Mouse (Mus musculus) macrophage (primary cell): Measurements from ENCODE around the gene Mia3. TPM values are rescaled to one million over a fixed set of nuclear protein-coding genes. Genes with fewer than 3 reads are reported as not detected.
"Not testable (repeated sequence)": the region's sequence is repeated elsewhere in the genome, so short reads cannot be mapped to it uniquely, and the experiment has no call there.

Source experiments
- H3K27ac ChIP-seq: fragments of 350-480 bp; formaldehyde crosslinking; 2 replicates; pipeline ENCODE4 v1.9.0; 2021
- H3K36me3 ChIP-seq: fragments of 350-480 bp; formaldehyde crosslinking; 2 replicates; pipeline ENCODE4 v1.9.0; 2021; ENCODE audit errors: inconsistent target
- H3K4me3 ChIP-seq: fragments of 350-480 bp; formaldehyde crosslinking; 2 replicates; pipeline ENCODE4 v1.9.0; 2021; ENCODE audit errors: inconsistent target
- H3K79me2 ChIP-seq: fragments of 350-480 bp; formaldehyde crosslinking; 2 replicates; pipeline ENCODE4 v1.9.0; 2021; ENCODE audit errors: inconsistent target
- WGBS: methylation state at CpG from one replicate; pipeline ENCODE4 v1.1.7; 2026; ENCODE audit warnings: inconsistent platforms; ENCODE audit not compliant: missing documents; 5-methylcytosine and 5-hydroxymethylcytosine counted together
- polyA plus RNA-seq: library from polyadenylated mRNA; stranded (reverse); fragments of 250-400 nt; gene quantifications from 3 replicates; pipeline ENCODE4 v1.2.4, GENCODE M21; 2018; ENCODE audit warnings: inconsistent platforms

Gene Mia3
- polyA plus RNA-seq, 1 experiment from 2014 or later: 130 TPM

DNA sequence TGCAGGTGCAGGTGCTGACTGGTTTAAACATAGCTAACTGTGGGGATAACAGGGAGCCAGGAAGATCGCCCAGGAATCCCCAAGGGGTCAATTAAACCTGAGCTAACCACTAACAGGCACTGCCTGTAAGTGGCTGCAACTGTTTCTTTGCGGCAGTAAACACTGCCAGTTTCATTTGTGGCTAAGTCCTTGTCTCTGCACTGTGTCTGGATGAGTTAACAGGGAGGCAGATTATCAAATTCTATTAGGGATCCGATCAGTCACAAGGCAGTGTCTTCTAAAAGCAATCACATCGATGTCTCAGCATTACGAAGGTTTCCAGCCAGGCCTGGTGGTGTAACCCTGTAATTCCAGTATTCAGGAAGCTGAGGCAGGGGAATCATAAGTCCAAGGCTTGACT is 3.0 kb downstream of the Mia3 start:
- peaks cover 25% of the 10 kb centered on the region for H3K79me2 ChIP-seq
- H3K36me3 ChIP-seq: peaks cover 12% of the 10 kb centered on the region; the same call in 1 of the 2 replicates
- H3K4me3 ChIP-seq: no peak overlapping the region
- 95% methylated on average over 5 of the region's 5 CpGs for WGBS
- H3K27ac ChIP-seq: no peak overlapping the region

DNA sequence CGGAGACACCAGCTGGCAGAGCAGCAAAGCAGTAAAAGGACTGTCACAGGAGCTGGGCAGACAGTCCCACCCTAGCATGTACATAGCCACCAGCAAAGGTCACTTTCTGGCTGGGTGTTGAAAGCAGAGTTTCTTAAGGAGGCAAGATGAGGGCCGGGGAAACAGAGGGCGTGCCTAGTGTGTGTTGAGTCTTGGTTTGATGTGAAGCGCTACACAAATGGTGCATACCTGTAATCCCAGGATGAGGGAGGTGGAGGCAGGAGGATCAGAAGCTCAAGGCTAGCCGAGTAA is 5.8 kb downstream of the Mia3 start:
- peaks cover 21% of the 10 kb centered on the region for H3K79me2 ChIP-seq
- H3K4me3 ChIP-seq: no peak overlapping the region
- peaks cover 32% of the 10 kb centered on the region; the same call in 1 of the 2 replicates for H3K36me3 ChIP-seq
- H3K27ac ChIP-seq: no peak overlapping the region
- 92% methylated on average over 4 of the region's 5 CpGs for WGBS

DNA sequence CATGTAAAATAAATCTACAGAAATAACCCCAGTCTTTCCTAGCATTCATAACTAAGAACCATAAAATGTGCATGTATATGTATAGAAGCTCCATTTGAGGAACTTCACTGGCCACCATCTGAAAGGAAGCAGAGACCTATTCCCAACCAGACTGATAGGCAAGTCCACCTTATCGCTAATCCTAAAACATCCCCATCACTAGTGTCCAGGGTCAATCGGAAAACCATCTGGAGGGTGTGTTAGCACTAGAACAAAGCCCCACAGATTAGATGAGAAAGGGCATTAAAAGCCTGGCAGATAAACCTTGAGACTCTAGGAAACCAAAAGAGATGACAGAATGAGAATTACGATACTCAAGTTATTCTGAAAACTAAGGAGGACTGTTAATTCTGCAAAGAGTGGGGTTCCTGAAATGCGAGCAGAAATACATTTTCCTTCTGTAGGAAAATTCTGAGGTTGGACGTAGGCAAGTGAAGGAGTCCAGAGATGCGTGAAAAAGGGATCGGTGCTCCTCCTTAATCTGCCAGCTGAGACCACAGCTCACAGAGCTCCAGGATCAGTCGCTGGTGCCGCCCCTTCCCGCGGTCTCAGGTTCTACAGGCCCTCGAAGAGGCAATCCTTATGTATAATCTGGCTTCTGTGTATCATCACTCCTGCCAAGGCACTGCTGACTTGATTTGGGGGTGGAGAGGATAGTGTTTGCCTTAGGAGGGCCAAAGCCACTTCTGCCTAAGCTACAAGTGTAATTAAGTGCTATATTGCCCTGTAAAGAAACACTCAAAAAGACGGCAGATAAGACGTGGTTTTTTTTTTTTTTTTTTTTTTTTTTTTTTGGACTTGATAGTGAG is 6.4 kb downstream of the Mia3 start:
- WGBS: 92% methylated on average over 14 of the region's 14 CpGs
- Histone ChIP-seq H3K27ac (no peak overlapping the region), H3K4me3 (no peak overlapping the region), H3K36me3 (peaks cover 38% of the 10 kb centered on the region; the same call in 1 of the 2 replicates), H3K79me2 (peaks cover 16% of the 10 kb centered on the region)

DNA sequence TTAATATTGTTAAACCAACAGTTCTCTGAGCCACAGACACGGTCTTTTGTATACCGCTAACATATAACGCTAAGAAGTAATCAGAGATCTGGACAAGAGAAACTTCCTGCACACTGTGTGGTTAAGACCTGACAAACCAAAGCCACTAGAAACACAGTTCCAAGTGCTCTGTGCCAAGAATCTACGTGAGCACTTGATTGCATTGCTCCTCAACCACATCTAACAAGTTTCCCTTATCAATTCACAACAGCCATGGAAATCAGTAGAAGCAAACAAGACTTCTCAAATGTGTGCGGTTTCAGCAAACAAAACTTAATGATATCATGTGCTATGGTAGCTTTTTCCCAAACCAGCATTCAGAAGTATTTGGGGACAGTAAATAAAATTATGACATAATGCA is 7.1 kb downstream of the Mia3 start:
- WGBS: 63% methylated on average over 5 of the region's 5 CpGs
- Histone ChIP-seq H3K27ac (no peak overlapping the region), H3K4me3 (no peak overlapping the region), H3K79me2 (peaks cover 9% of the 10 kb centered on the region; the same call in 1 of the 2 replicates), H3K36me3 (peaks cover 45% of the 10 kb centered on the region; the same call in 1 of the 2 replicates)

DNA sequence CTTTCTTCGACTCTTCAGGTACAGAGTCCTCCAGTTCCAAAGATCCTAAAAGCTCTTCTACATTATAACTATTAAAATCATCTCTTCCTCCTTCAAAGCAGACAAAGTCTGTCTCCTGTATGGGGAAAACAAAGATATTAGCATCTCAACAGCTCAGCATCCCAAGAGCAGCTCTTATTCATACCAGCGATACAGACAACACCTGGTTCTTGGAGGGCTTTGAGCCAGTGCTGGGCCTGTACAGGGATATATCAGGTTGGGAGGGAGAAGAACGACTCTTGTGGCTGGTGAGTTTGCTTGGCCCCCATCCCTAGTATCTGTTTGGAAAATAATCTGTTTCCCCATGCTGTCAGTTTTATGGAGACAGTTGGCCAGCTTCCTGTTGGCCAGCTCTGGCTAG is 10.5 kb downstream of the Mia3 start:
- Histone ChIP-seq H3K36me3 (peaks cover 40% of the 10 kb centered on the region; the same call in 1 of the 2 replicates), H3K4me3 (no peak overlapping the region)
- WGBS: 95% methylated on average over 3 of the region's 3 CpGs

DNA sequence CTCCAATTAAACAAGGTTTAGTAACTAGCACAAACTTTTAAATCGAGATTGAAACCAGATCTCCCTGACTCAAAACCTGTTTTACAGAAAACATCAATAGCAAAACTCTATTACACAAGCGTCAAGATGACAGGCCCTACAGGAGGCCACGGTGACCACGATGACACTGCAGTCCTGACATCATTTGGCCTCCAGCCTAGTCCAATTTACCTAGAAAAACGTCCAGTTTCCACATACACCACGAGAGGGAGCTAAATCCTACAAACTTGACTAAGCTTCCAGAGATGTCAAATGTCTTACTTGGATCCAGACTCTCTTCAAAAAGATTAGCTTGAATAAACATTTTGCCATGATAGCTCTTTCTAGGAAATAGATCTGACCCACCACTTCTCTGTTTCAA is 19.5 kb downstream of the Mia3 start:
- H3K4me3 ChIP-seq: no peak overlapping the region
- peaks cover 25% of the 10 kb centered on the region for H3K79me2 ChIP-seq
- peaks cover 15% of the 10 kb centered on the region for H3K36me3 ChIP-seq
- WGBS: 2% methylated on average over 6 of the region's 6 CpGs
- H3K27ac ChIP-seq: no peak overlapping the region

More for the DNA sequence above, 10.5 kb downstream of the Mia3 start:
- H3K79me2 ChIP-seq: no peaks in the 10 kb centered on the region
- H3K27ac ChIP-seq: no peak overlapping the region

DNA sequence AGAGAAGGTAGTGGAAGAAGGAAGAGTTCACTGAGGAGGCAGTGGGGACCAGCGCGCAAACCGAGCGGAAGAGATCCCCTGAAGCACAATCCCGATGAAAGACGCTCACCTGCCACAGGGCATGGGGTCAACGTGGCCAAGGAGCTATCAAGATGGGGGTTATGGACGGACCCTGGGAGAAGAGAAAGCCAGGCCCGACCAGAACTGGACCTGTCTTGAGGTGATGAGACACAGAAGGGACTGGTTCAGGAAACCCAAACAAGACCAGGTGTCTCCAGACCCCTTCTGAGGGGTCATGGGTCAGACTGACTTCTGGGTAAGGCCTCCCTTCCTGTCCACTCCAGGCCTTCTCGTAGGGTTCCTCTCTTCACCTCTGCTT is 23.5 kb downstream of the Mia3 start:
- Histone ChIP-seq H3K79me2 (peaks cover 41% of the 10 kb centered on the region), H3K36me3 (peaks cover 21% of the 10 kb centered on the region), H3K27ac (peak overlapping the region; percentile 60), H3K4me3 (peak overlapping the region; percentile 92)
- 9% methylated on average over 10 of the region's 10 CpGs for WGBS

DNA sequence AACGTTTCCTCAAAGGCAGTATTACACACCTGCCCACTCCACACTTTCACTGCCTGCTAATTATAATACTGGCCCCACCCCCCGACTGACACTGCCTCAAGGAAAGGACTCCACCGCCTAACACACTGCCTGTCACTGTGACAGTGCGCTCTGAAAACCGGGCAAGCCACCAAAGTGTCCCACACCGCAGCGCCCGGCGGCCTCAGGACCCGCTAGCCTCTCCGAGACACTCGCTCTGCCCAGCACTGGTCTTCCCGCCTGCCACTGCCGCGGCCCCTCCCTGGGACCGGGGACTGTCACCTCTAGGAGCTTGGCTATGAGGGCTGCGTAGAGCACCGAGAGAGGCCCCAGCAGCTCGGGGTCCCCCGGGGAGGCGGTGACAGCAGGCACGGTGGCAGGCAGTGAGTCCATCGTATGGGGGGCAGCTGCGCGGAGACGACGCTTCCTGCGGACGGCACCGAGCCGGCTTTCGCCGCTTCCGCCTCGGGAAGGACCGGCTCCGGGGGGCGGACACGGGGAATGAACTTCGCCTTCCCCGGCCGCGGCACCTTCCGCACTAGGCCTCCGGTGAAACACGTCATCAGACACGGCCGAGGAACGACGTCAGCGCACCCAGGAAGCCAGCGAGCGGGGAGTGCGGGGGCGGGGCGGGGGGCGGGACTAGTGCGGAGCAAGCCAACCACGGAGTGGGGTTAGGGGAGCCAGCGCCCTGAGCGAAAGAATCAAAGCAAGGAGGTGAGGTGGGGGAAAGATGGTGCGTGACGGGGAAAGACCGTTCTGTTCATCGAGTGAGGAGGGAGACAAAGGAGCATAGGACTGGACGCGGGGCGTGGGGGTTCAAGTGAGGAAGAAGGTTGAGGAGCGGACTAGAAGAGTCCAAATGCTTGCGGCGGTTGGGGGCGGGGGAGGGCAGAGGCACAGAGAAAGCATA is 24.2 kb downstream of the Mia3 start:
- Histone ChIP-seq H3K36me3 (peaks cover 19% of the 10 kb centered on the region), H3K27ac (peak overlapping the region; percentile 60), H3K4me3 (peak overlapping the region; percentile 92), H3K79me2 (peaks cover 41% of the 10 kb centered on the region)
- under 1% methylated on average over 72 of the region's 72 CpGs for WGBS

DNA sequence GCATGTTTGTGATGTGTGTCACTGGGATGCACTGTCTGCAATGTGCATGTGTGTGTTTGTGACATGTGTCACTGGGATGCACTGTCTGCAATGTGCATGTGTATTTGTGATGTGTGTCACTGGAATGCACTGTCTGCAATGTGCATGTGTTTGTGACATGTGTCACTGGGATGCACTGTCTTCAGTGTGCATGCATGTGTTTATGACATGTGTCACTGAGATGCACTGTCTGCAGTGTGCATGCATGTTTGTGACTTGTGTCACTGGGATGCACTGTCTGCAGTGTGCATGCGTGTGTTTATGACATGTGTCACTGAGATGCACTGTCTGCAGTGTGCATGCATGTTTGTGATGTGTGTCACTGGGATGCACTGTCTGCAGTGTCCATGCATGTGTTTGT is 26.5 kb downstream of the Mia3 start:
- not testable (repeated sequence) for H3K27ac ChIP-seq, H3K4me3 ChIP-seq
- Histone ChIP-seq H3K36me3 (peaks cover 35% of the 10 kb centered on the region), H3K79me2 (peaks cover 41% of the 10 kb centered on the region)
- WGBS: 100% methylated on average over 1 of the region's 1 CpGs

DNA sequence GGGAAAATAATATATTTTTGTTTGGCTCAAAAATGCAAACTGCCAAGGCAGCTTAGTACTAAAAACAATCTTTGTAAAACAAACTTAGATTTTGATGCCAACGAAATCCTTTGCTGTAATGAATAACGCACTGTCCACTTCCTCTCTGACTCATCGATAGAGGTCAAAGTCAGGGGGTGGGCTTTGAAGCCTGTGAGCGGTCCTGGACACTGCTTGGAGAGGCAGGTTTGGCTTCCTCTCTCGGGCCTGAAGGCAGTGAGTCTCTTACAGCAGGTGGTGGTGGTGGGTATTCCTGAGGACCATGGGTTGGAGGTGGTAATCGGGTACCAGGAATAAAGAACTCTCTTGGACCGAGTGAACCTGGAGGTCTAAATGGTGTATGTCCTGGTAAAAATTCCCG is 42.2 kb downstream of the Mia3 start:
- Histone ChIP-seq H3K79me2 (no peaks in the 10 kb centered on the region), H3K4me3 (no peak overlapping the region), H3K36me3 (peaks cover 82% of the 10 kb centered on the region), H3K27ac (no peak overlapping the region)
- WGBS: 64% methylated on average over 8 of the region's 8 CpGs

DNA sequence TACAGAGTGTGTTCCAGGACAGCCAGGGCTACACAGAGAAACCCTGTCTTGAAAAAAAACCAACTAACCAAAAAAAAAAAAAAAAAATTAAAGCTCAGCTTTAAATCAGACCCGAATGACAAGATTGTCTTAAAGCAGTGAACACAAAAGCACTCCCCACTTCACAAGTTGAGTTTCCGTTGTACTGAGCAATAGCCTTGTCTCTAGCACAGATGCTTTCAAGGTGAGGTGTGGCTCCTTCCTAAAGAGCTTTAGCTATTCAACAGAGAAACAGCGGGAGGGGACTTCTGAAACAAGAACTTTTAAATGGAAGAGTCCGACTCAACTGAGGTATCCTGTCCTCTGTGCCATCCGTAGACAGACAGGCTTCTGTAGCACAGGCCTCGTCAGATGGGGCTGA is 44.9 kb downstream of the Mia3 start:
- Histone ChIP-seq H3K79me2 (no peaks in the 10 kb centered on the region), H3K36me3 (peaks cover 58% of the 10 kb centered on the region), H3K4me3 (no peak overlapping the region), H3K27ac (no peak overlapping the region)
- 94% methylated on average over 6 of the region's 6 CpGs for WGBS

DNA sequence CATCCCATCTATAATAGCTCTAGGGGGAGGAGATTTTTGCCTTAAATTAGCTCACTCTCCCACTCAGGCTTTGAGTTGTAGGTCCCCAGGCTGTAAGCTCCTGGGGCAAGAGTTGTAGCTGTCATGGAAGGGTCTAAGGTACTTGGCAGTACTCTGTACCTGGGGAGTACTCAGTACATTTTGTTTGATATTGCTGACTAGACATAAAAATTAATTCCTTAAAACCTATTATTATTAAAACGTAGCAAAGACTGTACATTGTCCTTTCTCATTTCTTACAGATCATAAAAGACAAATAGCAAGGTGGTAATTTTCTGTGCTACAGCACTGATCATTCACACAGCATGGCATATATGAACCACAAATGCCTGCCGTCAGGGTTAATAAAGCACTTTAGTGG is 45.4 kb downstream of the Mia3 start:
- H3K27ac ChIP-seq: no peak overlapping the region
- no peaks in the 10 kb centered on the region for H3K79me2 ChIP-seq
- 96% methylated on average over 2 of the region's 2 CpGs for WGBS
- H3K36me3 ChIP-seq: peaks cover 53% of the 10 kb centered on the region
- H3K4me3 ChIP-seq: no peak overlapping the region

DNA sequence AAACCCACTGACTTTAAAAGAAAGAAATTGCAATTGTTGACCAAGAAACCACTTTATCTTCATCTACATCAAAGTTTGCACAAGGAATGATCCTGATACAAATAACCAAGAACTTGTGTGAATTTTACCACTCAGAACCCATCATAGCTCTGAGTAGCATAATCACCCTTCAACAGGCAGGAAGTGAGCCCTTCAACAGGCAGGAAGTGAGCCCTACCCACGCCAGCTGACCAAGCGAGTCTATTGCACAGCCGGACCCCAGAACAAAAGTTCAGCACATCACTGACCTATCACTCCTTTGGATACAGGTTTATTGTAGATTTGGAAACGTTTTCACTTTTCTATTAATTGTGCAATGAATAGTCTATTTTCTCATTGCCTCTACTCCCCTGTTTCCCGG is 46.9 kb downstream of the Mia3 start:
- not testable (repeated sequence) for H3K79me2 ChIP-seq, H3K4me3 ChIP-seq, H3K27ac ChIP-seq
- peaks cover 40% of the 10 kb centered on the region for H3K36me3 ChIP-seq
- WGBS: 57% methylated on average over 2 of the region's 5 CpGs

DNA sequence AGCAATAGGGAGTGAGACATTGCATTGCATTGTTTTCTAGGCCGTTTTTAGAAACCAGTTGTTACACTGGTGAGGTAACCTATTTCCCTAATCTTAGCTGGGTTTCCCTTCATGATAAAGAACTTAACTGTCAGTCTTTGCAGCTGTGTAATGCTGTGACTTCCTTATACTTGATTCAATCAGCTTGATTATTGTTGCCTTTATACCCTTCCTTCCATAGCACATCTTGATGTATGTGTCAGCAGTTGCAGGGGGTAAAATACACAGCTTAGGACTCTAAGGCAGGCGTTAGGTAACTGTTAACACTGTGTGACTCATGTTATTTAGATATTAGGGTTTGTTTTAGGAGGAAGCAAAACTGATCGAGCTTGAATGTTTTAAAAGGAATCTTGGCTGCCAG is 48.6 kb downstream of the Mia3 start:
- peaks cover 40% of the 10 kb centered on the region for H3K36me3 ChIP-seq
- no peaks in the 10 kb centered on the region for H3K79me2 ChIP-seq
- H3K27ac ChIP-seq: peak overlapping the region; percentile 69
- 3% methylated on average over 3 of the region's 3 CpGs for WGBS
- H3K4me3 ChIP-seq: no peak overlapping the region

DNA sequence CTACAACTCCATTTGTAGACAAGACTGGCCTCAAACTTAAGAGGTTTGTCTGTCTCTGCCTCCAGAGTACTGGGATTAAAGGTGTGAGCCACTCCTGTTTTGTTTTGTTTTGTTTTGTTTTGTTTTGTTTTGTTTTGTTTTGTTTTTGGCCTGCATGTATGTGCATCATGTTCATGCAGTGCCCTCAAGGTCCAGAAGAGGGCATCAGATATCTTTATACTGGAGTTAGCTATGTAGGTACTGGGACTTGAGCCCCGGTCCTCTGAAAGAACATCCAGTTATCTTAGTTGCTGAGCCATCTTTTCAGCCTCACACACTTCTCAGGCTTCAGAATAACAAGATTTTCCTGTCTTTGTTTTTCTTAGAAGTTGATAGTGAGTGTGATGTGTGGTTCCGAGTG is 53.6 kb downstream of the Mia3 start:
- WGBS: 83% methylated on average over 2 of the region's 2 CpGs
- no peak overlapping the region for H3K27ac ChIP-seq
- no peak overlapping the region for H3K4me3 ChIP-seq
- H3K79me2 ChIP-seq: peaks cover 8% of the 10 kb centered on the region; the same call in 1 of the 2 replicates
- H3K36me3 ChIP-seq: peaks cover 64% of the 10 kb centered on the region
